Mouse (Mus musculus): Measurements from ENCODE around the gene Vav2. TPM values are rescaled to one million over a fixed set of nuclear protein-coding genes. Genes with fewer than 3 reads are reported as not detected.

Gene Vav2
- polyA plus RNA-seq, 1 experiment from 2014 or later: 17.3 TPM

DNA sequence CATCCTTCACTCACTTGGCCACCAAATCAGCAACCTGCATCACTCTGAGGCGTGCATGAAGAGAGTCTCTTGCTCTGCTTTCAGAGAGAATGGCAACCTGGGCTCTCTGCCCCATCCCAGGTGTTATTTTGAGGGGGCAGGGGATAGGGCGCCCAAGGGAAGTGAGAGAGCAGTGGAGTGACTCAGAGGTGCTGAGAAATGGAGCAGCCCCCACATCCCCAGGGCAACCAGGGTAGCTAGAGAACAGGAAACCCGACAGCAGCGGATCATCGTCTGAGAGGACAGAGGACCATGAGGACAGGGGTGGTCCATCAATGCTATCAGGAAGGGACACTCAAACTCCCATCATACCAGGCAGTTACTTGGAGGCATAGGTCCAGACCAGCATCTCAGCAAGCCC, 19.9 kb downstream of the Vav2 start:
- Histone ChIP-seq H3K4me2 (ENCODE audit: low read depth) (no peak overlapping the region), H3K9me3 (ENCODE audit: control insufficient read depth, low read length) (no peaks in the 10 kb centered on the region), H3K36me3 (ENCODE audit: control insufficient read depth, insufficient read depth, low read length) (no peaks in the 10 kb centered on the region), H3K27me3 (ENCODE audit: control insufficient read depth, insufficient read depth, low read length) (no peaks in the 10 kb centered on the region), H3K27ac (ENCODE audit: low read depth, low read length) (no peak overlapping the region), H3K4me3 (ENCODE audit: low read depth, low read length) (no peak overlapping the region), H3K4me1 (ENCODE audit: control insufficient read depth, insufficient read depth, low read length) (peaks cover 33% of the 10 kb centered on the region), H3K9ac (ENCODE audit: low read length) (no peak overlapping the region)
- DNase-seq (ENCODE audit: low spot score) (no peak), ATAC-seq (ENCODE audit: insufficient read depth, low FRiP score, low TSS enrichment) (no peak)
- 95% methylated on average over 5 of the region's 5 CpGs for WGBS

DNA sequence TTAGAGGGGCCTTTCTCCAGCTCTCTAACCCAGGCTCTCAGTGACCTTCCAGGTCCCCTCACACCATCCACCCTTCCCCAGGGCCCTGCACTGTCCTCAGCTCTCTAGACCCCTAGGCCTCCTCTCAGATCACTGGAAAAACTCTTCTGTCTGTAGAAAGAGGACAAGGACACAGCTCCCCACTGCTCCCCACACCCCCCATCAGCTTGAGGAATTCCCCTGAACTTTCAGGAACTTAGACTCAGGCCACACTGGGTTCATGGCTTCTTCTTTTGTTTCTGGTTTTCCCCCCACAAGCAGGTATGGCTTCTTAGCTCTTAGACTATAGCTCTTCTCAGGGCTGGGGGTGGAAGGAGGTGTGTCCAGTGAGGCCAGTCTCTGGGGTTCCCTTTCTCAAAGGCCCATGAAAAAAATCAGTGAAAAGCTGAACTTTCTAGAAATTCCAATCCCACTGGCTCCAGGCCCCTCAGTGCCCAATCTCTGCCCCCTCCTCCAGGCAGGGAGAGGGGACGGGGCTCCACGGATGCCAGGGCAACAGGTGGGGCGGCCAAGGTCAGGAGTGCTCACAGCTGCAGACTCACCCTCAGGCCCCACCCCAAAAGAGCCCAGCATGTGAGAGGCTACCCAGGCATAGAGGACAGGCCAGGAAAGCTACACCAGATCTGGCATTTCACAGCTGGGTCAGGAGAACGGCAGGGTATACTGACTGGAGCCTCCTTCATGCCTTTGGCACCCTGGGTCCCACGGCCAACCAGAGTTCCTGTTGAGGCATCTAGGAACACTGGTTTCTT, 21.5 kb downstream of the Vav2 start:
- 55% methylated on average over 5 of the region's 5 CpGs for WGBS
- Histone ChIP-seq H3K4me3 (ENCODE audit: low read depth, low read length) (no peak overlapping the region), H3K27me3 (ENCODE audit: control insufficient read depth, insufficient read depth, low read length) (no peaks in the 10 kb centered on the region), H3K9me3 (ENCODE audit: control insufficient read depth, low read length) (no peaks in the 10 kb centered on the region), H3K9ac (ENCODE audit: low read length) (no peak overlapping the region), H3K4me1 (ENCODE audit: control insufficient read depth, insufficient read depth, low read length) (peaks cover 22% of the 10 kb centered on the region; the same call in 1 of the 2 replicates), H3K4me2 (ENCODE audit: low read depth) (no peak overlapping the region), H3K36me3 (ENCODE audit: control insufficient read depth, insufficient read depth, low read length) (no peaks in the 10 kb centered on the region), H3K27ac (ENCODE audit: low read depth, low read length) (no peak overlapping the region)
- no peak for DNase-seq (ENCODE audit: low spot score)
- ATAC-seq (ENCODE audit: insufficient read depth, low FRiP score, low TSS enrichment): no peak

DNA sequence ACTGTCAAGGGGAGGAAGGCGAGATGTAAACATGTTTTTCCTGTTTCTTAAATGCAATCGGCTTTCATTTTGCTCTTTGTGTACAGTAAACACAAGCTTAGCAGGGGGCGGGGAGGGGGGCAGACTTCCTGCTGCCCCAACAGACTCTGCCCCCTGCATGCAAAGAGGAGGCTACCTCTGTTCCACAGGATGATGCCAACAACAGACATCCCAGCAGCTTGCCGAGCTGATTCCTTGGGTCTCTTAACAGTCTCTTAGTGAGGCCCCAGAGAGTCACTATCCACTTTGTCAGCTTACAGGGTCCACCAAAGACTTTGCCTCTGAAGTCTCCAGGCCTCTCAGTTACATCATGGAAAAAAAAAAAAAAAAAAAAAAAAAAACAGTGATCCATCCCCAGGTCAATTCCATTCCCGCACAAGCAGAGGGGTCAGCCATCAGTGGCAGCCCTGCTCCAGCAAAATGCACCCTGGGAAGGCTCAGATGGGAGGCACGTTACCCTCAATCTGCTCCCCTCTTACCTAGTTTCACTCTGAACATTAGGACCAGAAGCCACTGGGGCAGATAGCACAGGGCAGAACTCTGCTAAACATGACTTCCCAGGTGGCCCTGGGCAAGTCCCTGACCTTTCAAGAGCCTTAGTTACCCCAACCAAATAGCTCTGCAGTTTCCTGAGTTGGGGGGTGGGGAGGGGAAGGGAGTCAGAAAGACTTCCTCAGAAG, 22.3 kb downstream of the Vav2 start:
- H3K4me2 ChIP-seq (ENCODE audit: low read depth): no peak overlapping the region
- peaks cover 22% of the 10 kb centered on the region; the same call in 1 of the 2 replicates for H3K4me1 ChIP-seq (ENCODE audit: control insufficient read depth, insufficient read depth, low read length)
- no peak for DNase-seq (ENCODE audit: low spot score)
- no peaks in the 10 kb centered on the region for H3K27me3 ChIP-seq (ENCODE audit: control insufficient read depth, insufficient read depth, low read length)
- H3K36me3 ChIP-seq (ENCODE audit: control insufficient read depth, insufficient read depth, low read length): no peaks in the 10 kb centered on the region
- no peak overlapping the region for H3K9ac ChIP-seq (ENCODE audit: low read length)
- no peak overlapping the region for H3K4me3 ChIP-seq (ENCODE audit: low read depth, low read length)
- no peak overlapping the region for H3K27ac ChIP-seq (ENCODE audit: low read depth, low read length)
- WGBS: 54% methylated on average over 6 of the region's 6 CpGs
- no peak for ATAC-seq (ENCODE audit: insufficient read depth, low FRiP score, low TSS enrichment)
- H3K9me3 ChIP-seq (ENCODE audit: control insufficient read depth, low read length): no peaks in the 10 kb centered on the region

DNA sequence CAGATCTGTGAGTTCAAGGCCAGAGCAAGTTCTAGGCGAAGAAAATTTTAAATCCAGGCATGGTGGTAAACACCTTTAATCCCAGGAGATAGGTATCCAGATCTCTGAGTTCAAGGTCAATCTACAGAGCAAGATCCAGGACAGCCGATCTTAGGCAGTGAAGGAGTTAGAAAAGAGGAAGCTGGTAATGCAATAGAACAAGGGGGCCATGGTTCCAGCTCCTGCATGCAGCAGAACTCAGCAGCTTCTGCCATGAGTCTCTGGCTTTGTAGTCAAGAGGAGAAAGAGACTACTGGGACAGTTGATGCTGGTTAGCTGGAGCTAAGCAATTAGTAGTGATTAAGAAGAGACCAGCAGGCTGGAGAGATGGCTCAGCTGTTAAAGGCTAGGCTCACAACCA, 25.3 kb downstream of the Vav2 start:
- Histone ChIP-seq H3K9me3 (ENCODE audit: control insufficient read depth, low read length) (no peaks in the 10 kb centered on the region), H3K9ac (ENCODE audit: low read length) (no peak overlapping the region), H3K4me2 (ENCODE audit: low read depth) (no peak overlapping the region), H3K27me3 (ENCODE audit: control insufficient read depth, insufficient read depth, low read length) (no peaks in the 10 kb centered on the region), H3K36me3 (ENCODE audit: control insufficient read depth, insufficient read depth, low read length) (no peaks in the 10 kb centered on the region), H3K27ac (ENCODE audit: low read depth, low read length) (no peak overlapping the region), H3K4me3 (ENCODE audit: low read depth, low read length) (no peak overlapping the region), H3K4me1 (ENCODE audit: control insufficient read depth, insufficient read depth, low read length) (peaks cover 23% of the 10 kb centered on the region)
- ATAC-seq (ENCODE audit: insufficient read depth, low FRiP score, low TSS enrichment) (no peak), DNase-seq (ENCODE audit: low spot score) (no peak)
- WGBS: 94% methylated on average over 2 of the region's 2 CpGs

DNA sequence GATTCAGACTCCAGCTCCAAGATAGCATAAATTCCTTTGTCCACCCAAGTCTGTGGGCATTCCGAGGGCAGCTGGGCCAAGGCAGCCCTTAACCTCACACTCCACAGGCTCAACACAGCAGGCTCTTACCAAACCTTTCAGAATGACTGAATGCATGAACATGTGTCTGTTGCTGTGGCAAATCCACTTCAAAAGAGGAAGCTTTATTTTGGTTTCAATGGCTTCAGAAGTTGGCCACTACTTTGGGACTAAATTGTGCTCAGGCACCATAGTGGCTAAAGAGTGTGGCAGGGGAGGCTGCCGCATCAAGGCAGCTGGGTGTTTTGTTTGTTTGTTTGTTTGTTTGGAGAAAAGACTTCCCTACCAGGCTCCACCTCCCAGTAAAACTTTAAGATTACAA, 26.8 kb downstream of the Vav2 start:
- Histone ChIP-seq H3K9ac (ENCODE audit: low read length) (no peak overlapping the region), H3K36me3 (ENCODE audit: control insufficient read depth, insufficient read depth, low read length) (no peaks in the 10 kb centered on the region), H3K27me3 (ENCODE audit: control insufficient read depth, insufficient read depth, low read length) (no peaks in the 10 kb centered on the region), H3K4me1 (ENCODE audit: control insufficient read depth, insufficient read depth, low read length) (peaks cover 29% of the 10 kb centered on the region), H3K4me3 (ENCODE audit: low read depth, low read length) (no peak overlapping the region), H3K27ac (ENCODE audit: low read depth, low read length) (no peak overlapping the region), H3K4me2 (ENCODE audit: low read depth) (no peak overlapping the region), H3K9me3 (ENCODE audit: control insufficient read depth, low read length) (no peaks in the 10 kb centered on the region)
- WGBS: 96% methylated on average over 2 of the region's 2 CpGs
- DNase-seq (ENCODE audit: low spot score) (no peak), ATAC-seq (ENCODE audit: insufficient read depth, low FRiP score, low TSS enrichment) (no peak)

DNA sequence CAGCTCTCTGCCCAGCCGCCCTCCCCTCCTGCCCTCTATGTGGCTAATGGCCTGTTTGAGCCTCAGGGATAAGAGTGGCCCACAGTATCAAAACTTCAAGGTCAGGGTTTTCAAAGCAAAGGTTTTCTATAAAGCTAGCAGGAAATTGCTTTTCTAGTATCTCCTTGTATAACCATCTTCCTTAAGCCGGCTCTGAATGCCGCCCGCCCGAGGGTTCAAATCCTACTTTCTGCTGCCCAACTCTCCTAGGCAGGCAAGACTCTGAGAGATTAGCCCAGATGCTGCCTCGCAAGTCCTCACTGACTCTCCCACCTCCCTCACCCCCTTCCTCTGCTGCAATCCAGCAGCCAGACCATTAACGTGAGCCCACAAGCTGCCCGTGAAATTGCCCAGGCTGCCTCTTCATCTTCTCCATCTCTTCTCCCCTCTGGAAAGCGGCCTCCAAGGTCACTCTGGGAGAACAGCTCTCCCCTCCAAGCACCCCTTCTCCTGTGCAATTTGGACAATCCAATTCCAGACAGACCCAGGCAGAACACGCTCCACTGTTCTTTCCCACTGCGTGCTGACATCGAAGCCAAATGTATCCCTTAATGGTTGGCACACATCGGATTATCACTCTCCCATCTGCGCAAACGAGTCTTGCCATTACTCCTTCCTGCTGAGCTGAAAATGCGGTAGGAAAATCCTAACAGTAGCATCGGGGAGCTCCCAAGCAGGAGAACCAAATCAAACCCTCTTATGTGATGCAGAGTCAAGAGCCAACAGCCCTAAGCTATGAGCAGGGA, 30.0 kb downstream of the Vav2 start:
- peaks cover 39% of the 10 kb centered on the region for H3K4me1 ChIP-seq (ENCODE audit: control insufficient read depth, insufficient read depth, low read length)
- H3K27ac ChIP-seq (ENCODE audit: low read depth, low read length): no peak overlapping the region
- ATAC-seq (ENCODE audit: insufficient read depth, low FRiP score, low TSS enrichment) (no peak), DNase-seq (ENCODE audit: low spot score) (no peak)
- H3K27me3 ChIP-seq (ENCODE audit: control insufficient read depth, insufficient read depth, low read length): no peaks in the 10 kb centered on the region
- no peak overlapping the region for H3K4me2 ChIP-seq (ENCODE audit: low read depth)
- no peaks in the 10 kb centered on the region for H3K9me3 ChIP-seq (ENCODE audit: control insufficient read depth, low read length)
- no peak overlapping the region for H3K4me3 ChIP-seq (ENCODE audit: low read depth, low read length)
- no peaks in the 10 kb centered on the region for H3K36me3 ChIP-seq (ENCODE audit: control insufficient read depth, insufficient read depth, low read length)
- 64% methylated on average over 17 of the region's 17 CpGs for WGBS
- H3K9ac ChIP-seq (ENCODE audit: low read length): peak overlapping the region; percentile 3; the same call in 1 of the 2 replicates

DNA sequence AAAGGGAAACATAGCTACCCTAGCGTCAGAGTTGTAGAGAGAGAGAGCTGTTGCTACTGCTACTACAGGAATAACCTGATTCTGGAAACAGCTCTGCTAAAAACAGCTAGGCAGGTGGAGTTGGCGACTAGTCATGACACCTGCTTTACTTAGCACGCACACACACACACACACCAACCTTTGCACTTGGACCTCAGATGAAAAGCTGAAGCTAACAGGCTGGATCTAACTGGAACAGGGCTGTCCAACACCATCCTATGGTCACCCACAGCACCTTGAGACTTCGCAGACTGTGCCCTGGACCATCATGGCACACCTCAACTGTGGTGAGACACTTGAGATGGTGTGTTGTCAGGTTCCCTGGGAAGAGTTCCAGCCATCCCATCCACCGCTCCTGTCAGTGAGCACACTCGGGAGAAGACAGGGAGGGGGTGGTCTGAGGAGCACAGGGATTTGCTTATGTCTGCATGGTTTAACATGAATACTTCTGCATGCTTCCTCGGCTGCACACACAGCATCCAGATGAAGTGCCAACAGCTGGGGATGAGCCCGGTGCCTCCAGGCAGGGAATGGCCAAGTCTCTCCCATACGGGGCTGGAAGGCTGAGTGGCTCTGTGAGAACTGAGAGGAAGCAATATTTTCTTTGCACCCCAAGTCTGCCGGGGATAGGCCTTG, 32.5 kb downstream of the Vav2 start:
- no peaks in the 10 kb centered on the region for H3K9me3 ChIP-seq (ENCODE audit: control insufficient read depth, low read length)
- H3K27ac ChIP-seq (ENCODE audit: low read depth, low read length): no peak overlapping the region
- 72% methylated on average over 10 of the region's 10 CpGs for WGBS
- no peaks in the 10 kb centered on the region for H3K27me3 ChIP-seq (ENCODE audit: control insufficient read depth, insufficient read depth, low read length)
- DNase-seq (ENCODE audit: low spot score) (no peak), ATAC-seq (ENCODE audit: insufficient read depth, low FRiP score, low TSS enrichment) (no peak)
- H3K4me1 ChIP-seq (ENCODE audit: control insufficient read depth, insufficient read depth, low read length): peaks cover 55% of the 10 kb centered on the region
- no peak overlapping the region for H3K9ac ChIP-seq (ENCODE audit: low read length)
- no peak overlapping the region for H3K4me2 ChIP-seq (ENCODE audit: low read depth)
- H3K4me3 ChIP-seq (ENCODE audit: low read depth, low read length): no peak overlapping the region
- no peaks in the 10 kb centered on the region for H3K36me3 ChIP-seq (ENCODE audit: control insufficient read depth, insufficient read depth, low read length)

DNA sequence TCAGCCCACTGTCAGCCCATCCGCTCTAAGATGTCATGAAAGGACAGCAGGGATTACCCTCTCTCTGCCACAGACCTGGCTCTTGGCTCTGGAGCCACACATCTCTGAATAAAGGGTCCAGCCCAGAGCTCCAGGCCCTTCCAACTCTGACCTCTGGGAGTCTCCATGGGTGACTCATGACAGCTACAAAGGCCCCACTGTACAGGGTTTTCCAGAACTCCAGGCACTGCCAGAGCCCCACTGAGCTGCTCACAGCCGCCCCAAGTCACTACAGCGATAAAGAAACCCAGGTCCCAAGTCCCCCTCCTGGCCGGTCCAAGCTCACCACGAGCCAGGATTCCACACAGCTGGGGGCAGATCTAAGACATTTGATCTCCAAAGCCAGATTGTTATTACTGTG, 34.6 kb downstream of the Vav2 start:
- no peak overlapping the region for H3K9ac ChIP-seq (ENCODE audit: low read length)

More for the DNA sequence above, 34.6 kb downstream of the Vav2 start:
- no peak overlapping the region for H3K27ac ChIP-seq (ENCODE audit: low read depth, low read length)
- no peak for ATAC-seq (ENCODE audit: insufficient read depth, low FRiP score, low TSS enrichment)
- H3K4me1 ChIP-seq (ENCODE audit: control insufficient read depth, insufficient read depth, low read length): peaks cover 53% of the 10 kb centered on the region
- 34% methylated on average over 5 of the region's 5 CpGs for WGBS
- H3K9me3 ChIP-seq (ENCODE audit: control insufficient read depth, low read length): no peaks in the 10 kb centered on the region
- H3K4me3 ChIP-seq (ENCODE audit: low read depth, low read length): no peak overlapping the region
- no peak for DNase-seq (ENCODE audit: low spot score)
- no peaks in the 10 kb centered on the region; the same call in 1 of the 2 replicates for H3K36me3 ChIP-seq (ENCODE audit: control insufficient read depth, insufficient read depth, low read length)
- H3K4me2 ChIP-seq (ENCODE audit: low read depth): no peak overlapping the region
- H3K27me3 ChIP-seq (ENCODE audit: control insufficient read depth, insufficient read depth, low read length): no peaks in the 10 kb centered on the region

All from neural tube, embryonic 11.5 days (tissue).